Mouse (Mus musculus) lung, postnatal 4 days (tissue): ENCODE data around the gene Tbc1d2.
A peak's percentile ranks its signal among the peaks of the same experiment; 100 is the strongest.
"Not testable (repeated sequence)": the region's sequence is repeated elsewhere in the genome, so short reads cannot be mapped to it uniquely, and the experiment has no call there.

Experiments used
- DNase-seq, 2 experiments: peaks; one replicate each; pipeline ENCODE4 v3.0.0; 2021

Gene Tbc1d2

DNA sequence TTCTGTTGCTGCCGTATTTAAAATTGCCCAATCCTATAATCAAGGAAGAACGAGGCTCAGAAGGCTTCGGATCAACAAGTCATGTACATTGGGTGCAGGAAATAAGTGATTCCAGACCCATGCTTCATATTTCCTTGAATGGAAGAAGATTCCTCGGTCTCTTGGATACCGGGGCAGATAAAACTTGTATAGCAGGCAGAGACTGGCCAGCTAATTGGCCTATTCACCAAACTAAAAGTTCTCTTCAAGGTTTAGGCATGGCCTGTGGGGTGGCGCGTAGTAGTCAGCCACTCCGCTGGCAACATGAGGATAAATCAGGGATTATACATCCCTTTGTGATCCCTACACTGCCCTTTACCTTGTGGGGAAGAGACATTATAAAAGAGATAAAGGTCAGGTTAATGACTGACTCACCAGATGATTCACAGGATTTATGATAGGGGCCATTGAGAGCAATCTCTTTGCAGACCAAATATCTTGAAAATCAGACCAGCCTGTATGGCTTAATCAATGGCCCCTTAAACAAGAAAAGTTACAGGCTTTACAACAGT is 71.1 kb downstream of the Tbc1d2 start:
- DNase-seq: not testable (repeated sequence)

- no peak for DNase-seq
These were observed 71.8 kb downstream of the Tbc1d2 start for GRCm38 (mm10) chr4:46578228-46578627.

DNA sequence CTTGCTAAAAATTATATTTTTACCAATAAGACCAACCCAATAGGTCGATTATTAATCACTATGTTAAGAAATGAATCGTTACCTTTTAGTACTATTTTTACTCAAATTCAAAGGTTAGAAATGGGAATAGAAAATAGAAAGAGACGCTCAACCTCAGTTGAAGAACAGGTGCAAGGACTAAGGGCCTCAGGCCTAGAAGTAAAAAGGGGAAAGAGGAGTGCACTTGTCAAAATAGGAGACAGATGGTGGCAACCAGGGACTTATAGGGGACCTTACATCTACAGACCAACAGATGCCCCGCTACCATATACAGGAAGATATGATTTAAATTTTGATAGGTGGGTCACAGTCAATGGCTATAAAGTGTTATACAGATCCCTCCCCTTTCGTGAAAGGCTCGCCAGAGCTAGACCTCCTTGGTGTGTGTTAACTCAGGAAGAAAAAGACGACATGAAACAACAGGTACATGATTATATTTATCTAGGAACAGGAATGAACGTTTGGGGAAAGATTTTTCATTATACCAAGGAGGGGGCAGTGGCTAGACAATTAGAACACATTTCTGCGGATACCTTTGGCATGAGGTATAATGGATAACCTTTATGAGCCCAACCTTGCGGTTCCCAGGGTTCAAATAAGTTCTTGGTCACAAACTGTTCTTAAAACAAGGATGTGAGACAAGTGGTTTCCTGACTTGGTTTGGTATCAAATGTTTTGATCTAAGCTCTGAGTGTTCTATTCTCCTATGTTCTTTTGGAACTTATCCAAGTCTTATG is 74.3 kb downstream of the Tbc1d2 start:
- DNase-seq: not testable (repeated sequence)

GRCm38 (mm10) chr4:46574841-46575240 is 75.2 kb downstream of the Tbc1d2 start:
- peak in 1 of 2 experiments; percentile 17 for DNase-seq

- peak in 1 of 2 experiments; percentile 15 for DNase-seq
These were observed 75.8 kb downstream of the Tbc1d2 start for GRCm38 (mm10) chr4:46574024-46574753.

DNA sequence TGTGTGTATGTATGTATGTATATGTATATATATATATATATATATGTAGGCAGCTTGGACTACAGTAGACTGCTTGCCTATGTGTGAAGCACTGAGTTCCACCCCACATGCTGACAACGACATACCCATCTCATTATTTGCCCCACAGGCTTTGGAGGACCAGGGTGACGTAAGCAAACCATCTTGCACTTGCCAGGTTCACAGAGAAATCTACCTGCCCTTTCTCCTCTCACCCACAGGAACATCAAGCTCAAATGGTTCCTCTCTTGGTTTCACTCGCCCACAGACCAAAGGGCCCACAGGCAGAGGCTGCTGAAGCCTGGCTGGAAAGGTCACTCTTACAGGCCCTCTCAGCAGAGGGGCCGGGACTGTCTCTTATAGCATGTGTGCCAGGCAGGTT is 77.4 kb downstream of the Tbc1d2 start:
- peak in 1 of 2 experiments; percentile 12 for DNase-seq

GRCm38 (mm10) chr4:46571744-46572143 is 78.3 kb downstream of the Tbc1d2 start:
- no peak for DNase-seq

- no peak for DNase-seq
These were observed 80.3 kb downstream of the Tbc1d2 start for GRCm38 (mm10) chr4:46569671-46570070.

- DNase-seq: no peak
These were observed 81.8 kb downstream of the Tbc1d2 start for GRCm38 (mm10) chr4:46568169-46568568.

GRCm38 (mm10) chr4:46566931-46567671 is 82.9 kb downstream of the Tbc1d2 start:
- no peak for DNase-seq

- DNase-seq: no peak
These were observed 84.5 kb downstream of the Tbc1d2 start for GRCm38 (mm10) chr4:46565393-46565955.

DNA sequence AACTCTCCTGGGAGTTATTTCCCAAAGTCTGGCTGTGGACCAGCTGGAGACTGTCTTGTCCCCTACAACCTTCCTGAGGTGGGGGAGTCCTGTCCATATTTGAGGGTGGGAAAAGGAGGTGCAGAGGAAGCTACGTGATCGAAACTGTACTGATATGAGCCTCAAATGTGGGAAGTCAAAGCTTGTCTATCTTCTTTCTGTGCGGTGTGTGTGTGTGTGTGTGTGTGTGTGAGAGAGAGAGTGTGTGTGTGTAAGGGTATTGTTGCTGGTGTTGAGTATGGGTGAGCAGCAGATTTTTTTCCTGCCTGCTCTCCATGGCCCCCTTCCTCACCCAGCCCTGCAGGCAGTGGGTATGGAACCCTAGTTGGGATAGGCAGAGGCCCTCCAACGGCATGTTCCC is 85.8 kb downstream of the Tbc1d2 start:
- DNase-seq: no peak

- peak; percentile 68 to 75 for DNase-seq
These were observed 86.2 kb downstream of the Tbc1d2 start for GRCm38 (mm10) chr4:46563847-46564246.

- no peak for DNase-seq
These were observed 87.2 kb downstream of the Tbc1d2 start for GRCm38 (mm10) chr4:46562841-46563240.

- DNase-seq: no peak
These were observed 88.0 kb downstream of the Tbc1d2 start for GRCm38 (mm10) chr4:46562037-46562436.

GRCm38 (mm10) chr4:46560069-46560705 is 89.8 kb downstream of the Tbc1d2 start:
- no peak for DNase-seq

DNA sequence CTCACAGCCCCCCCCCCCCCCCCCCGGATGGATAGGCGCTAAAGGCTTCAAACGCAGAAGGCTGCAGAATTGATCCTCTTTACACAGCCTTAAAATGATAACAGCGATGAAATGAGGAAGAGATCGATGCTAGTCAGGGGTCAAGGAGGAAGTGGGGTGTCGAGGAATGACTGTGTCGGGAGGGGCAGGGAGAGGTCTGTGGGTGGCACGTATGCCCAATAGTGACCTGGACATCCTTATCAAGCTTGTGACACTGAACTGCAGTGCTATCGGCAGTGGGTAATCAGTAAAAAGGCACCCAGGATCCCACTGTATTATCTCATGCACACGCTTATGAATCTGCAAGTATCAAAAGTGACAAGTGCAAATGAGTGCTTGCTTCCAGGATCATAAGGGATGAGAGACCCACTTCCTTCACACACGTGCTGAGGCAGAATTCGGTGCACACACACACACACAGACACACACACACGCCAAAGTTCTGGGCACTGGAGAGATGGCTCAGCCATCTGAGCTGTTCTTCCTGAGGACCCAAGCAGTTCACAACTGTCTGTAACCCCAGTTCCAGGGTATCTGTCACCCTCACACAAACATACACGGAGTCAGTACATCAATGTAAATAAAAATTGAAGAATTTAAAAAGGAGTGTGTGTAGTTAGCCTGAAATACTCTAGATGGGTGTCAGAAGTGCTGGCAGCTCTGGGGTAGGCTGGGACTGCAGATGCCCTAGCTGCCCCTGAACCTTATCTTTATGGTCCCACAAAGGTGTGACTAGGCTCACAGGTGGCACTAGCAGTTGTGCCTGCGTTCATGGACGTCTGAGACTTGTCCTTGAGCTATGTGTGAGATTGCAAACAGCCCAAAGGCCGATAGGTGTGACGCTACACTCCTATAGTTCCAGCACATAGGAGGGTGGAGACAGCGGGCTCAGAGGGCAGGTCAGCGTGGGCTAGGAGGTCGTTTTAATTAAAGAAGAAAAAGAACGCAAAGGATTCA is 91.0 kb downstream of the Tbc1d2 start:
- DNase-seq: no peak

- no peak for DNase-seq
These were observed 93.1 kb downstream of the Tbc1d2 start for GRCm38 (mm10) chr4:46556933-46557332.

GRCm38 (mm10) chr4:46555762-46556161 is 94.2 kb downstream of the Tbc1d2 start:
- DNase-seq: peak; percentile 57 to 65
